Mouse (Mus musculus) liver, adult 2 months (tissue): ENCODE data around the gene Faf2.

Experiments used
- CTCF ChIP-seq: fragments of 200-500 bp; IDR thresholded peaks from 2 replicates; pipeline ENCODE4 v1.5.1; 2011; ENCODE audit warnings: low read depth, low read length, control low read depth
- POLR2A ChIP-seq: fragments of 200-500 bp; IDR thresholded peaks from 2 replicates; pipeline ENCODE4 v1.6.1; 2011; ENCODE audit warnings: low read length, control low read depth; ENCODE audit not compliant: insufficient read depth; ENCODE audit errors: extremely low read depth

- TF ChIP-seq POLR2A (no peak), CTCF (no peak)
These were observed 42.9 kb downstream of the Faf2 start for GRCm38 (mm10) chr13:54664509-54664908.
